Mouse (Mus musculus): ENCODE data around the gene Ifnl3. TPM values are rescaled to one million over a fixed set of nuclear protein-coding genes. Genes with fewer than 3 reads are reported as not detected.

Gene Ifnl3
- polyA plus RNA-seq, 1 experiment from 2014 or later = not detected

- no peaks in the 10 kb centered on the region for H3K9me3 ChIP-seq (ENCODE audit: control insufficient read depth)
- H3K27ac ChIP-seq (ENCODE audit: low read depth, low read length) = peak overlapping the region; percentile 76
- H3K4me2 ChIP-seq (replicated peaks; ENCODE audit: low read depth) = peak overlapping the region; percentile 48
- no peak overlapping the region for H3K4me3 ChIP-seq (ENCODE audit: low read depth, low read length)
- peak; percentile 85 for ATAC-seq
- 35% methylated on average over 12 of the region's 12 CpGs for WGBS
- H3K4me1 ChIP-seq (replicated peaks; ENCODE audit: control insufficient read depth, insufficient read depth, low read length) = peaks cover 16% of the 10 kb centered on the region; the same call in 1 of the 2 replicates
- TF ChIP-seq CTCF (IDR thresholded peaks at IDR 0.05; ENCODE audit: low read depth) = peak; percentile 28
- no peak overlapping the region for H3K9ac ChIP-seq (ENCODE audit: low read depth, low read length)
- no peaks in the 10 kb centered on the region for H3K27me3 ChIP-seq (replicated peaks; ENCODE audit: control insufficient read depth, insufficient read depth, low read length)
- H3K36me3 ChIP-seq (ENCODE audit: control insufficient read depth, insufficient read depth) = peaks cover 40% of the 10 kb centered on the region
Observed at GRCm38 (mm10) chr7:28570291-28570981, 47.8 kb downstream of the Ifnl3 start.

DNA sequence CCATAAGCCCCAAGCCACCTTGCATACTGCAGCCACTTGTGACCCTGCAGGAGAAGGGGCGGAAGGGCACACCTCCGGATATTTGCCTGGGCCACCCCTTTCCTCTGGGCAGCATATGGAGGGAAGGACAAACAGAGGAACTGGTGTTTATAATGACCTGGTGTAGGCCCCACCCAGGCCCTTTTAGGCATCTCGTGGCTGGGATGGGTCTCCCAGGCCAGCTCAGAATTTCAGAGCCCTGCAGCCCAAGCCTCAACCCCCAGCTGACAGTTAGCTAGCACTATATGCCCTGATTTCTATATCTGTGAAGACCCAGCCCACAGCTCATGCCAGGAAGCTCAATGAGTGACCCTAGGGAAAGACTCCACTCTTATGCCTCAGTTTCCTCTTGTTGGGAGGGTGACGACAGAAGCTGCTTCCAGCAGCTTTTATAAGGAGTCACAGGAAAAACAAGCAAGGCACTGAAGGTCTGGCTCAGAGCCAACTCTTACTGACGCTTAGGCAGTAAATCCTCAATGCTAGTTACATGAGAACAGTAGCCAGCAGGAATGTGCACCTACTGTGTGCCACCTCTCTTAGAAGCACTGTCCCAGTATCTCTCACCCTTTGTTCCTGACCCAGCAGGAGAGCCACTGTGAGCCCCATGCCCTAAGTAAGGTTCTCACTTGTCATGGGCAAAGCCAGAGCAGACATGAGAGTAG lies 48.5 kb downstream of the Ifnl3 start:
- Histone ChIP-seq H3K9me3 (ENCODE audit: control insufficient read depth) (no peaks in the 10 kb centered on the region), H3K36me3 (ENCODE audit: control insufficient read depth, insufficient read depth) (peaks cover 33% of the 10 kb centered on the region), H3K4me3 (ENCODE audit: low read depth, low read length) (no peak overlapping the region), H3K4me1 (replicated peaks; ENCODE audit: control insufficient read depth, insufficient read depth, low read length) (peaks cover 16% of the 10 kb centered on the region; the same call in 1 of the 2 replicates), H3K9ac (ENCODE audit: low read depth, low read length) (no peak overlapping the region), H3K27ac (ENCODE audit: low read depth, low read length) (peak overlapping the region; percentile 76), H3K4me2 (replicated peaks; ENCODE audit: low read depth) (peak overlapping the region; percentile 48), H3K27me3 (replicated peaks; ENCODE audit: control insufficient read depth, insufficient read depth, low read length) (no peaks in the 10 kb centered on the region)
- no peak for TF ChIP-seq CTCF (IDR thresholded peaks at IDR 0.05; ENCODE audit: low read depth)
- peak; percentile 2; the same call in 1 of the 2 replicates for ATAC-seq
- 19% methylated on average over 5 of the region's 5 CpGs for WGBS

DNA sequence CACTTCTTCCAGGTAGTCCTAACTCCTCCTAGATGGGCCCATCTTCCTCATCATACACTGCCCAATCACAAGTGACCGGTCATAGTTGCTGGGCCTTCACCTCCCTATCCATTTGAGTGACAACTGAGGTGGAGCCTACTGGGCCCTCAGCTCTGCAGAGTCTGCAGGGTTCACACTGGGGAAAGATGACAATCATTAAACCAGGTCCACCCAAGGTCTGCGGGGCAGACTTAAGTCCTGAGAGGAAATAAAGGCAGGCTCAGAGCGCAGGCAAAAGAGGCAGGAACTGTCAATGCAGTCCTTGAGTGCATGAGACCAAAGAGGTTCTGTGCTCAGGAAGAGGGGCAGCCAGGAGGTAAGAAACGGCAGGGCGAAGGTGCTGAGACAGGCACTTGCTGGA lies 50.1 kb downstream of the Ifnl3 start:
- Histone ChIP-seq H3K4me1 (replicated peaks; ENCODE audit: control insufficient read depth, insufficient read depth, low read length) (peaks cover 29% of the 10 kb centered on the region), H3K27me3 (replicated peaks; ENCODE audit: control insufficient read depth, insufficient read depth, low read length) (no peaks in the 10 kb centered on the region), H3K27ac (ENCODE audit: low read depth, low read length) (0 out of 2 replicates have a peak overlapping the region, but pooled peaks have one; percentile 30), H3K9ac (ENCODE audit: low read depth, low read length) (no peak overlapping the region), H3K9me3 (ENCODE audit: control insufficient read depth) (no peaks in the 10 kb centered on the region), H3K4me3 (ENCODE audit: low read depth, low read length) (no peak overlapping the region), H3K36me3 (ENCODE audit: control insufficient read depth, insufficient read depth) (peaks cover 17% of the 10 kb centered on the region), H3K4me2 (replicated peaks; ENCODE audit: low read depth) (no peak overlapping the region)
- no peak for TF ChIP-seq CTCF (IDR thresholded peaks at IDR 0.05; ENCODE audit: low read depth)
- ATAC-seq = no peak
- 52% methylated on average over 5 of the region's 5 CpGs for WGBS

- TF ChIP-seq CTCF (IDR thresholded peaks at IDR 0.05; ENCODE audit: low read depth) = no peak
- WGBS = 79% methylated on average over 3 of the region's 3 CpGs
- Histone ChIP-seq H3K36me3 (ENCODE audit: control insufficient read depth, insufficient read depth) (peaks cover 12% of the 10 kb centered on the region), H3K4me3 (ENCODE audit: low read depth, low read length) (no peak overlapping the region), H3K4me2 (replicated peaks; ENCODE audit: low read depth) (no peak overlapping the region), H3K9ac (ENCODE audit: low read depth, low read length) (no peak overlapping the region), H3K27ac (ENCODE audit: low read depth, low read length) (peak overlapping the region; percentile 30; the same call in 1 of the 2 replicates), H3K9me3 (ENCODE audit: control insufficient read depth) (no peaks in the 10 kb centered on the region), H3K27me3 (replicated peaks; ENCODE audit: control insufficient read depth, insufficient read depth, low read length) (no peaks in the 10 kb centered on the region), H3K4me1 (replicated peaks; ENCODE audit: control insufficient read depth, insufficient read depth, low read length) (peaks cover 34% of the 10 kb centered on the region)
- ATAC-seq = no peak
Observed at GRCm38 (mm10) chr7:28573236-28573635, 50.6 kb downstream of the Ifnl3 start.

Small RNA genes lying within 50 kb of the gene (microRNA-seq; reads per million reads assigned to microRNA genes)
- gene Mir7049 = not detected

Other genes starting within 250 kb of the Ifnl3 start
- gene Eid2b, start 245.1 kb upstream of the Ifnl3 start, polyA plus RNA-seq (2015; fragmentation: Nextera tagmentation; extraction: Ambion mirVana) = 6.8 and 7.0 TPM in 2 replicates
- 0.24 TPM in 1 of 2 replicates, not detected in the other for gene Selenov, start 231.7 kb upstream of the Ifnl3 start, polyA plus RNA-seq (2015; fragmentation: Nextera tagmentation; extraction: Ambion mirVana)
- 0.90 and 0.95 TPM in 2 replicates for gene Dll3, start 220.6 kb upstream of the Ifnl3 start, polyA plus RNA-seq (2015; fragmentation: Nextera tagmentation; extraction: Ambion mirVana)
- 68.8 and 69.7 TPM in 2 replicates for gene Timm50, start 210.8 kb upstream of the Ifnl3 start, polyA plus RNA-seq (2015; fragmentation: Nextera tagmentation; extraction: Ambion mirVana)
- 32.5 and 34.6 TPM in 2 replicates for gene Supt5, start 184.1 kb upstream of the Ifnl3 start, polyA plus RNA-seq (2015; fragmentation: Nextera tagmentation; extraction: Ambion mirVana)
- gene Rps16, start 172.2 kb upstream of the Ifnl3 start, polyA plus RNA-seq (2015; fragmentation: Nextera tagmentation; extraction: Ambion mirVana) = 695 and 702 TPM in 2 replicates
- 10.6 and 11.9 TPM in 2 replicates for gene Plekhg2, start 150.2 kb upstream of the Ifnl3 start, polyA plus RNA-seq (2015; fragmentation: Nextera tagmentation; extraction: Ambion mirVana)
- 57.3 and 61.5 TPM in 2 replicates for gene Zfp36, start 142.6 kb upstream of the Ifnl3 start, polyA plus RNA-seq (2015; fragmentation: Nextera tagmentation; extraction: Ambion mirVana)
- 42.7 and 44.2 TPM in 2 replicates for gene Med29, start 130.1 kb upstream of the Ifnl3 start, polyA plus RNA-seq (2015; fragmentation: Nextera tagmentation; extraction: Ambion mirVana)
- 54.6 and 60.6 TPM in 2 replicates for gene Paf1, start 129.9 kb upstream of the Ifnl3 start, polyA plus RNA-seq (2015; fragmentation: Nextera tagmentation; extraction: Ambion mirVana)
- gene Gmfg, start 85.4 kb upstream of the Ifnl3 start, polyA plus RNA-seq (2015; fragmentation: Nextera tagmentation; extraction: Ambion mirVana) = 33.6 and 35.0 TPM in 2 replicates
- gene Lrfn1, start 70.9 kb upstream of the Ifnl3 start, polyA plus RNA-seq (2015; fragmentation: Nextera tagmentation; extraction: Ambion mirVana) = 0.55 and 0.82 TPM in 2 replicates
- not detected in 2 replicates for gene Ifnl2, start 12.4 kb upstream of the Ifnl3 start, polyA plus RNA-seq (2015; fragmentation: Nextera tagmentation; extraction: Ambion mirVana)
- 17.0 and 23.4 TPM in 2 replicates for gene Sycn, start 18.0 kb downstream of the Ifnl3 start, polyA plus RNA-seq (2015; fragmentation: Nextera tagmentation; extraction: Ambion mirVana)
- not detected in 2 replicates for gene Nccrp1, start 24.4 kb downstream of the Ifnl3 start, polyA plus RNA-seq (2015; fragmentation: Nextera tagmentation; extraction: Ambion mirVana)
- 12.4 and 13.4 TPM in 2 replicates for gene Samd4b, start 75.3 kb downstream of the Ifnl3 start, polyA plus RNA-seq (2015; fragmentation: Nextera tagmentation; extraction: Ambion mirVana)
- gene Pak4, start 75.3 kb downstream of the Ifnl3 start, polyA plus RNA-seq (2015; fragmentation: Nextera tagmentation; extraction: Ambion mirVana) = 17.2 and 19.7 TPM in 2 replicates
- gene Acp7, start 108.5 kb downstream of the Ifnl3 start, polyA plus RNA-seq (2015; fragmentation: Nextera tagmentation; extraction: Ambion mirVana) = not detected in 2 replicates
- 0.37 and 0.90 TPM in 2 replicates for gene Fbxo27, start 170.0 kb downstream of the Ifnl3 start, polyA plus RNA-seq (2015; fragmentation: Nextera tagmentation; extraction: Ambion mirVana)
- gene Fbxo17, start 194.0 kb downstream of the Ifnl3 start, polyA plus RNA-seq (2015; fragmentation: Nextera tagmentation; extraction: Ambion mirVana) = 1.6 and 1.8 TPM in 2 replicates
- 98.7 and 101 TPM in 2 replicates for gene Mrps12, start 219.0 kb downstream of the Ifnl3 start, polyA plus RNA-seq (2015; fragmentation: Nextera tagmentation; extraction: Ambion mirVana)
- 8.6 and 9.9 TPM in 2 replicates for gene Sars2, start 219.2 kb downstream of the Ifnl3 start, polyA plus RNA-seq (2015; fragmentation: Nextera tagmentation; extraction: Ambion mirVana)
- not detected in 2 replicates for gene Ccer2, start 233.3 kb downstream of the Ifnl3 start, polyA plus RNA-seq (2015; fragmentation: Nextera tagmentation; extraction: Ambion mirVana)
- gene Sirt2, start 243.9 kb downstream of the Ifnl3 start, polyA plus RNA-seq (2015; fragmentation: Nextera tagmentation; extraction: Ambion mirVana) = 76.8 and 79.2 TPM in 2 replicates
- 33.1 and 33.2 TPM in 2 replicates for gene Nfkbib, start 244.7 kb downstream of the Ifnl3 start, polyA plus RNA-seq (2015; fragmentation: Nextera tagmentation; extraction: Ambion mirVana)

Data from intestine, postnatal 0 days (tissue).